Mouse (Mus musculus) hindbrain, embryonic 16.5 days (tissue): ENCODE measurements around the gene Clcn5. TPM values are rescaled to one million over a fixed set of nuclear protein-coding genes. Genes with fewer than 3 reads are reported as not detected.

Experiments used
- ATAC-seq: fragments of 200-750 bp; cut with Nextera tagmentation; 2 replicates; pipeline ENCODE4 v1.8.0; 2017; ENCODE audit warnings: moderate TSS enrichment, moderate library complexity
- H3K27ac ChIP-seq: fragments of 300-500 bp; sonication (generic); 2 replicates; pipeline ENCODE4 v1.5.1; 2014; ENCODE audit warnings: low read depth, mild to moderate bottlenecking, control low read depth, low read length, moderate library complexity
- H3K27me3 ChIP-seq: fragments of 300-500 bp; sonication (generic); replicated peaks from 2 replicates; pipeline ENCODE4 v1.6.1; 2014; ENCODE audit warnings: low read length; ENCODE audit not compliant: control insufficient read depth, insufficient read depth
- H3K36me3 ChIP-seq: fragments of 300-500 bp; sonication (generic); 2 replicates; pipeline ENCODE4 v1.6.1; 2014; ENCODE audit warnings: mild to moderate bottlenecking, low read length, moderate library complexity, mixed read lengths; ENCODE audit not compliant: control insufficient read depth, insufficient read depth
- H3K4me1 ChIP-seq: fragments of 300-500 bp; sonication (generic); 2 replicates; pipeline ENCODE4 v1.6.1; 2014; ENCODE audit warnings: low read depth, low read length; ENCODE audit not compliant: control insufficient read depth, insufficient read depth
- H3K4me2 ChIP-seq: fragments of 300-500 bp; sonication (generic); 2 replicates; pipeline ENCODE4 v1.6.1; 2014; ENCODE audit warnings: mild to moderate bottlenecking, low read length, control low read depth, moderate library complexity
- H3K4me3 ChIP-seq: fragments of 300-500 bp; sonication (generic); 2 replicates; pipeline ENCODE4 v1.5.1; 2014; ENCODE audit warnings: mild to moderate bottlenecking, low read length, control low read depth, moderate library complexity
- H3K9ac ChIP-seq: fragments of 300-500 bp; sonication (generic); 2 replicates; pipeline ENCODE4 v1.6.1; 2014; ENCODE audit warnings: low read depth, mild to moderate bottlenecking, control low read depth, low read length, moderate library complexity
- H3K9me3 ChIP-seq: fragments of 300-500 bp; sonication (generic); 2 replicates; pipeline ENCODE4 v1.6.1; 2014; ENCODE audit warnings: mild to moderate bottlenecking, low read length, moderate library complexity; ENCODE audit not compliant: control insufficient read depth
- WGBS: fragments of 180-500 bp; shearing (Covaris S2); extraction: QIAGEN DNeasy Blood & Tissue Kit; methylation state at CpG from one replicate; pipeline ENCODE4 v1.1.7; 2014; 5-methylcytosine and 5-hydroxymethylcytosine counted together
- microRNA counts: library from miRNA; unstranded; fragments of <30 nt; microRNA quantifications from one replicate; lab custom pipeline; 2016
- microRNA-seq: library from miRNA; unstranded; fragments of <30 nt; microRNA quantifications from one replicate; pipeline ENCODE4, GENCODE M21; 2017
- polyA plus RNA-seq: library from polyadenylated mRNA; unstranded; fragments of >200 nt; fragmentation: Nextera tagmentation; extraction: Ambion mirVana; gene quantifications from 2 replicates; pipeline ENCODE4 v1.2.1, GENCODE M21; 2015

Gene Clcn5
- polyA plus RNA-seq, 1 experiment from 2014 or later = 6.7 TPM

DNA sequence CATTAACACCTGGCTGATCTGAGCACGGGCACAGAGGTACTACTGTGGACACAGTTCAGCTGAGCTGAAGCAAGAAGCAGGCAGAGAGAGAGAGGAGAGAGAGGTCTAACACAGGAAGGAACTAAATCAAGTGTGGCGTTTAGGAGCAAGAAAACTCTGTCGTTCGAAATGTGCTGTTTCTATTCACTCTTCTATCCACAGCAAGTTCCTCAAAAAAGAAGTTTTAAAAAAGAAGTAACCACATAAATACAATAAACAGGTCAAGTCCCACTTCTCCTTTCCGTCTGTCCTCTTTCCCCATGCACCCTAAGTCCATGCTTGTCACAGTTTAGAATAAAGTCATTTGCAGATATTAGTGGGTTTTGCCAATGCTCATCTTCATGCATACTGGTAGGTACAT, 150.4 kb downstream of the Clcn5 start:
- ATAC-seq = no peak
- no peaks in the 10 kb centered on the region for H3K9me3 ChIP-seq
- no peak overlapping the region for H3K9ac ChIP-seq
- H3K27ac ChIP-seq = no peak overlapping the region
- H3K4me1 ChIP-seq = no peaks in the 10 kb centered on the region
- H3K4me2 ChIP-seq = no peak overlapping the region
- H3K4me3 ChIP-seq = no peak overlapping the region
- H3K36me3 ChIP-seq = peaks cover 6% of the 10 kb centered on the region; the same call in 1 of the 2 replicates
- WGBS = 86% methylated on average over 5 of the region's 5 CpGs
- no peaks in the 10 kb centered on the region for H3K27me3 ChIP-seq

DNA sequence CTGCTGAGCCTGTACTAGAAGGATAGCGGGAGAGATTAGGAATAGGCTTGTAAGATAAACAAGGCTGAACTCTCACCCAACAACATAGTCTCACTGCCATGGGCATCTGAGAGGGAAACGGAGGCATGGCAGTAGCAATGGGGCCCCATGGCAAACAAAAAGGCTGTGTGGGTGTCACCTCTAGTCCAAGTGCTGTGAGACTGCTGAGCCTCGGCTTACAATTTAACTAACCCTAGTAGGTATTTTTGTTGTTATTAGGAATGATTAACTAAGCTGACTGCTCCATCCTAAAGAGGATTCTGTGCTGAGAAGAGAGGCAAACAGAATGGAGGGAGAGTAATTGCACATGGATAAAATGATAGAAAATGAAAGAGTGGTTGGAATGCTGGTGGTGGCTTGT, 161.2 kb downstream of the Clcn5 start:
- WGBS = 78% methylated on average over 3 of the region's 3 CpGs
- no peak overlapping the region for H3K27ac ChIP-seq

DNA sequence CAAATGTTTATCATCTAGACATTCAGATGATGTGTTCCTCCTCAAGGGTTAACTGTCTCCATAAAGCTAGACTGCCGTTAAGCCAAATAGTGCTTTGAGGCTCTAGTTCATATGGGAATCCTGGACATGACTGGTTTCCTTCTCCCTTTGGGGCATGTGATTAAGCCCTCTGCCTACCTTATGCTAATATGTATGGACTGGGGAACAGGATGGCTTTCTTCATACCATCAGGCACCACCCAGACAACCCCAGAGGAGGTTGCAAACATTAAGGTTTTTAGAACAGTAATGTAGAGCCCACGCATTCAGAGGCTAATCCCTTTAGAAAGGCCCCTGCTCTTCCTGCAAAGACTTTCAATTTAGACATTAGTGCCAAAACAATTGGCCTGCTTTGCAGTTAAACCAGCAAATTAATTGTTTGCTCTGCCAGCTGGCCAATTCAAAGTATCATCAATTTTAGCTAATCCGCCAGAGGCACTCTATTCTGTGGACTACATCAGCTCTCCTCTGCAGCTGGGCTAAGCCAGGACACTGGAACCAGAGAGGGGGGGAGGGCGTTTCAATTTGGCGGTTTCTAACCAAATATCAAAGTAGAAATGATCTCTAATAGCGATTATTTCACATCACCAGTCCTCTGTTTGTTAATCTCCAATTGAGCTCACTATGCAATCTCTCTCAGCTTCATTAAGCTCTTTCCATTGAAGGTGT, 163.0 kb downstream of the Clcn5 start:
- Histone ChIP-seq H3K4me1 (no peaks in the 10 kb centered on the region), H3K27ac (no peak overlapping the region), H3K36me3 (peaks cover 5% of the 10 kb centered on the region; the same call in 1 of the 2 replicates), H3K9ac (no peak overlapping the region), H3K4me2 (no peak overlapping the region), H3K4me3 (no peak overlapping the region), H3K9me3 (no peaks in the 10 kb centered on the region), H3K27me3 (no peaks in the 10 kb centered on the region)
- ATAC-seq = no peak
- WGBS = 57% methylated on average over 6 of the region's 6 CpGs

More for the DNA sequence above, 161.2 kb downstream of the Clcn5 start:
- ATAC-seq = no peak
- peaks cover 6% of the 10 kb centered on the region for H3K36me3 ChIP-seq
- H3K27me3 ChIP-seq = no peaks in the 10 kb centered on the region
- no peak overlapping the region for H3K4me3 ChIP-seq
- no peak overlapping the region for H3K9ac ChIP-seq
- H3K4me2 ChIP-seq = no peak overlapping the region
- no peaks in the 10 kb centered on the region for H3K9me3 ChIP-seq
- H3K4me1 ChIP-seq = no peaks in the 10 kb centered on the region

DNA sequence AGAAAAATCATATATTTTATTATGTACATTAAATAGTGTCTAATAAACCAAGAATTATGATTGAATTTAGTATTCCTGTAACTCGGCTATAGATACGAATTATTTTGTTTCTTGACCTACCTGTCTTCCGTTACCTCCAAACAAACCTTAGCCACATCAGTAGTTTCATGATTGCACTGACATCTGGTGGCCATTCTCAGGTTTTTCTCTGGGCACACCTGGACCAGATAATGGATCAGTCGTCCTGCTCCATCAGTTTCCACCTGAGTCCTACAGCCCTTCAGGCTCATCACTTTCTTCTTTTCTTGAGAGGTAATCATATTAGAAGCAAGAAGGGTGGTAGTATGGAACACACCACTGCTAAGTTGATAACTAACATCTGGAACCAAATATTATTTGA, 169.0 kb downstream of the Clcn5 start:
- WGBS = 71% methylated on average over 4 of the region's 4 CpGs

DNA sequence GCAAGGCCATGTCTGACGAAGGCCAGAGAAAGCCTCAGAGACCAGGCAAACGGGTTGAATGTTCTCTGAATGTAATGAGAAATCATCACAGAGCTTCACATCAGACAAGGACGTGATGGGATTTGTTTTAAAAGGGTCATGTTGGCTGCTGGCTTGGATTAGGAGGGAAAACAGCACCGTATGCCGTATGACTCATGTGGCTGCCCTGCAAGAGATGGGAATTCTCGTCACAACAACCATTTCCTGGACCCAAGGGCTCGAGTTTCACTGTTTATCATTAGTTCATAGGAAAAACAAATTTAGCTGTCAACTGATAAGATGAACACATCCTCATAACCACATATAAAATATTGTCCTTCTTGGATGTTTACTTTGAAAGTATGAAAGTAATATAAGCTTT, 173.0 kb downstream of the Clcn5 start:
- Histone ChIP-seq H3K27ac (no peak overlapping the region), H3K27me3 (no peaks in the 10 kb centered on the region), H3K36me3 (no peaks in the 10 kb centered on the region), H3K4me1 (no peaks in the 10 kb centered on the region), H3K9ac (no peak overlapping the region), H3K9me3 (no peaks in the 10 kb centered on the region), H3K4me2 (no peak overlapping the region), H3K4me3 (no peak overlapping the region)
- no peak for ATAC-seq
- 75% methylated on average over 7 of the region's 7 CpGs for WGBS

More for the DNA sequence above, 169.0 kb downstream of the Clcn5 start:
- Histone ChIP-seq H3K27me3 (no peaks in the 10 kb centered on the region), H3K4me2 (no peak overlapping the region), H3K4me1 (no peaks in the 10 kb centered on the region), H3K9me3 (no peaks in the 10 kb centered on the region), H3K36me3 (no peaks in the 10 kb centered on the region), H3K27ac (no peak overlapping the region), H3K4me3 (no peak overlapping the region), H3K9ac (no peak overlapping the region)
- no peak for ATAC-seq

DNA sequence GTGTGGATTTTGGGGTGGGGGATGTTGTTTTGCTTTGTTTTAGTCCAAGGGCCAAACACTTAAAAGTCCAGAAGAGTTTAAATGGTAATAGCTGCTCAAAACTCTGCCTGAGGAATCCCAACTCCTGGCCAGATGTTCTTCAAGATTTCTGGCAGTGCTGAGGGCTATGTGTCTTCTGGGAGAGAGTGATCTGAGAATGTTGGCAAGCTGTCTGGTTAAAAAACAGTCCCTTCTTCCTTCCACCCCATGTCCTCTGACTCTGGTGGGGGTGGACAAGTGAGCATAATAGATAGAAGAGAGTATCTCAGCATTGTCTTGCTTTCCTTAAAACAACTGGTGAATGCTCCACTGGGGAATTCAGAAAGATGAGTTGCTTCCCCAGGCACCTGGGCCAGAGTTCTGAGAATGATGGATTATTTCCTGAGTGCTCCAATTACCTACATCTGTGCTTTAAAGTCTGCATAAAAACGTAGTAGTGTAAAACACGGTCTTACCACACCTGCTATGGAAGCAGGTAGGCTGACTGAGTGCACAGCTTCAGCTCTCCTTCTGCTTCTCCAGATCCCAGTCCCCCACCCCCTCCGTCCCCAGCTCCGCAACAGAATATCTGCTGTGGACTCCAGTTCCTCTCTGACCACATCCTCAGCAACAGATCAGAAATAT, 197.4 kb downstream of the Clcn5 start:
- Histone ChIP-seq H3K27me3 (no peaks in the 10 kb centered on the region), H3K27ac (no peak overlapping the region), H3K4me1 (no peaks in the 10 kb centered on the region), H3K4me3 (no peak overlapping the region), H3K4me2 (no peak overlapping the region), H3K9ac (no peak overlapping the region), H3K9me3 (no peaks in the 10 kb centered on the region), H3K36me3 (no peaks in the 10 kb centered on the region)
- 69% methylated on average over 4 of the region's 4 CpGs for WGBS
- no peak for ATAC-seq

DNA sequence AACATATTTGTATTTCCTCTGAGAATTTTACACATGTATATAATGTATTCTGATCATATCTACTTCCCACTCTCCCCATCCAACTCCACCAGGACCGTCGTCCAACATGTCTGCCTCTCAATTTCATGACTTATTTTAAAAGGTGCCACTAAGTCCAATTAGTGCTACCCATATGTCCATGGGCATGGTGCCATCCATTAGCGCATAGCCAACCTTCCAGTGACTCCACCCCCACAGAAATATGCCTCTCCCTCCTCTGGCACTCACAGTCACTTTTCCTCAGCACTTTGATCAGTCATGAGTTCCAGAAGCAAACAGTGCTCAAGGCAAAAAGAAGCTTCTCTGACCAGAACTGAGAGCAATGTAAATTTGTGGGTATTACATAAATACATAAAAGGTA, 204.3 kb downstream of the Clcn5 start:
- Histone ChIP-seq H3K27me3 (no peaks in the 10 kb centered on the region), H3K36me3 (no peaks in the 10 kb centered on the region), H3K4me1 (no peaks in the 10 kb centered on the region), H3K4me3 (no peak overlapping the region), H3K9ac (no peak overlapping the region), H3K9me3 (no peaks in the 10 kb centered on the region), H3K4me2 (no peak overlapping the region), H3K27ac (no peak overlapping the region)
- no peak for ATAC-seq
- 84% methylated on average over 3 of the region's 3 CpGs for WGBS

MicroRNAs within 50 kb of the gene (microRNA counts, 519-probe panel; counts per million panel counts)
- microRNA mmu-miR-188-3p (lab: Ali Mortazavi, UCI) (3,003 counts per million, percentile 80 among the panel's probes with 10 or more counts), microRNA mmu-miR-188-5p (lab: Ali Mortazavi, UCI) (not detected), microRNA mmu-miR-362-3p (lab: Ali Mortazavi, UCI) (2,300 counts per million, percentile 54 among the panel's probes with 10 or more counts), microRNA mmu-miR-362-5p (lab: Ali Mortazavi, UCI) (1,419 counts per million, percentile 12 among the panel's probes with 10 or more counts), microRNA mmu-miR-500 (lab: Ali Mortazavi, UCI) (2,876 counts per million, percentile 77 among the panel's probes with 10 or more counts), microRNA mmu-miR-501-3p (lab: Ali Mortazavi, UCI) (1,628 counts per million, percentile 16 among the panel's probes with 10 or more counts), microRNA mmu-miR-501-5p (lab: Ali Mortazavi, UCI) (2,388 counts per million, percentile 59 among the panel's probes with 10 or more counts), microRNA mmu-miR-532-3p (lab: Ali Mortazavi, UCI) (2,040 counts per million, percentile 31 among the panel's probes with 10 or more counts), microRNA mmu-miR-532-5p (lab: Ali Mortazavi, UCI) (2,667 counts per million, percentile 71 among the panel's probes with 10 or more counts)

Small RNA genes lying within 50 kb of the gene (microRNA-seq; reads per million reads assigned to microRNA genes)
- gene Mir188 (1,075 reads per million, percentile 77 among the genes with 10 or more reads in this experiment), gene Mir362 (51.4 reads per million, percentile 41 among the genes with 10 or more reads in this experiment), gene Mir500 (175 reads per million, percentile 56 among the genes with 10 or more reads in this experiment), gene Mir501 (443 reads per million, percentile 69 among the genes with 10 or more reads in this experiment), gene Mir532 (1,333 reads per million, percentile 79 among the genes with 10 or more reads in this experiment)

Other genes starting within 250 kb of the Clcn5 start
- 1.6 and 1.9 TPM in 2 replicates for gene Usp27x, start 56.5 kb upstream of the Clcn5 start, polyA plus RNA-seq